Mouse (Mus musculus) C2C12 (cell line): ENCODE data around the gene Tbce.

Experiments
- CEBPB ChIP-seq: IDR thresholded peaks from one replicate; pipeline ENCODE4 v1.6.1; 2011; ENCODE audit warnings: low read depth, mild to moderate bottlenecking, control low read depth, moderate library complexity
- CTCF ChIP-seq: IDR thresholded peaks from one replicate; pipeline ENCODE4 v1.5.1; 2011; ENCODE audit not compliant: control insufficient read depth, insufficient read depth, insufficient read length
- MAX ChIP-seq: IDR thresholded peaks from one replicate; pipeline ENCODE4 v1.6.1; 2011; ENCODE audit warnings: mild to moderate bottlenecking, control low read depth
- MYOD1 ChIP-seq: IDR thresholded peaks from one replicate; pipeline ENCODE4 v1.6.1; 2011; ENCODE audit warnings: low read depth; ENCODE audit not compliant: control insufficient read depth, insufficient read length
- USF1 ChIP-seq: IDR thresholded peaks from one replicate; pipeline ENCODE4 v1.6.1; 2011; ENCODE audit warnings: low read depth, mild to moderate bottlenecking, control low read depth, moderate library complexity

- TF ChIP-seq CTCF (no peak), MAX (no peak), USF1 (no peak), MYOD1 (no peak), CEBPB (no peak)
Measured at GRCm38 (mm10) chr13:13989135-13989534, 50.3 kb downstream of the Tbce start.
